Mouse (Mus musculus): ENCODE results near the gene Rag1.

DNA sequence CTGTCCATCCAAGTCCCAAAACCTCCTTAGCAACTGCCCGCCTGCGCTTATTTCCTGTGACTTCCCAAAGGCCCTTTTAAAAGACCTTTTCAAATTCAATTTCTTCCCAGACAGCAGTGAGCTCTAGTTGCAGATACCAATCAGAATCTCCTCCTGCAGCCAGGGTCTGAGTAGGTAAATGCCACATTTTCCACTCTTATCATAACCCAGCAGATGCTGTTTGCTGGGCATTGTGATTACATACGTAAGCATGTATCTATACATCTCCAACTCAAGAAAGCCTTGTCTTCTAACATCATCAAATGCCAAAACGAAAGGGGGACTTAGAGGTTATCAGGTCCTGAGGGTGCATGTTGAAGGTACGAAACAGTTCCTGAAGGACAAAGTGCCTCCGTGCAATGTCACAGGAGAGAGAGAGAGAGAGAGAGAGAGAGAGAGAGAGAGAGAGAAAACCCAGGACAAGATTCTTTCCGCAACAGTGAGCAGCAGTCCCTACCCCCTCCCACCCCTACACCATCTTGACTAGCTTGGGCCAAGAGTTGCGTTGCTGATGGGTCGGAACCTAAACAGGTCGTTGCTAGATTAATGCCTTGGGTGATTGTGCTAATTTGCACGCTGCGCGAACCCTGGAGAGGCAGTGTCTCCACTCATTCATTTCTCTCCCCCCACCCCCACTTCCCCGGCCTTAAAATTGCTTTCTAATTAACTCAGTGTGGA, 3.1 kb upstream of the Rag1 start:
- TF ChIP-seq CTCF (IDR thresholded peaks at IDR 0.05; ENCODE audit: insufficient read depth, low read depth, low read length) (no peak), POLR2A (IDR thresholded peaks at IDR 0.05; ENCODE audit: insufficient read depth, low read depth, low read length) (no peak)

Measured in olfactory bulb, adult 2 months (tissue).